Mouse (Mus musculus): ENCODE measurements at regions not wholly inside any gene's neighbourhood (a gene's known extent, or its start where the extent isn't known, plus 50 kb on each side); places are given as distances from the start of the nearest gene placed in this dataset.

DNA sequence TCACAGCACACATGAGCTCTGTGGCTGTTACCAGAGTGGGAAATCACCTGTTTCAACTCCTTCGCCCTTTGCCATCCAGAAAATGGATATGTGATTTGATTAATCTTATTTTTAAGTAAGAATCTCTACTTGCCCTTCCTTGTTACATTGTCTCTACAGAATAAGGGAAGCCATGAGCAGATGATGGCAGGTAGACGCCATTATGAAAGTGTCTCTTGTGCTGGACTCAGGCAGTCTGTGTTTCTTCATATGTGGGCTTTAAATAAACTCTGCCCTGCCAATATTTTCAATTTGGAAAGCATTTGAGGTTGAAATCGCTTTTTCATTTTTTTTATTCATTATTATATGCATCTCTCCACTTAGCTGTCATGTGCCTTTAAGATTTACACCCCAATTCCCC lies 394.6 kb downstream of the Basp1 start:
- ATAC-seq (replicated peaks; ENCODE audit: low FRiP score, low TSS enrichment, poor library complexity, severe bottlenecking), result no peak

DNA sequence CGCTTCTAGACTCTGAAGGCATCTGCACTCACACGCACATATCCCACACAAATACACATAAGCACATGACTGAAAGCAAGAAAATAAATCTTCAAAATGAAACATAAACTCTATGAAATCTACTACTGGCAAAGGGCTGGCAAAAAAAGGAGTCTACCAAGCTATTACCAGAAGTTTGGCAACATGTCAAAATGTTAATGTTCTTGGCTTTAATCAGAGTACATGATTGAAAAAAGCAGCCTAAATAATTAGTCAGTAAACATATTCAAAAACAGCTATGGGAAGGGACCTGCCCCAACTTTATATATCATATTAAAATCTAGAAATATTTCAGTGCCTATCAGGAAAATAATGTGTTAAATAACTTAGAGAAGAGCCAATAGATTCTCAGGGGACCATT lies 405.8 kb downstream of the Basp1 start:
- no peak for ATAC-seq (replicated peaks; ENCODE audit: low FRiP score, low TSS enrichment, poor library complexity, severe bottlenecking)

DNA sequence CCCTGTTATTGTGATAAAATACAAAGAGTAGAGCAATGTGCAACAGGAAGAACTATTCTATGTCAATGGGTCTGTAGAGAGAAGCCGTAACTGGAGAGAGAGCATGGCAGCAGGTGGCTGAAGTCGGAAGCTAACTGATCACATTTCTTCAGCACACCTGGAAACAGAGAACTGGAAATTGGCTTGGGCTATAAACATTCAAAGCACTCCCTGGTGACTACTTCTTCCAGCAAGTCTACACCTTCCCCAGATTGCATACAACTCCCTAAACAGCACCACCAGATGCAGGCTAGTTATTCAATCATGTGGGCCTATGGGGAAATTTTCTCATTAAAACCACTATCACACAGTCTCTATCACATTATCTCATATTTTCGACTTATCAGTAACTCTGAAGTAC lies 413.4 kb downstream of the Basp1 start:
- no peak for ATAC-seq (replicated peaks; ENCODE audit: low FRiP score, low TSS enrichment, poor library complexity, severe bottlenecking)

- ATAC-seq (replicated peaks; ENCODE audit: low FRiP score, low TSS enrichment, poor library complexity, severe bottlenecking), result no peak
Measured at GRCm38 (mm10) chr15:24993325-24993673, 420.3 kb downstream of the Basp1 start.

GRCm38 (mm10) chr15:24992665-24993324 lies 420.8 kb downstream of the Basp1 start:
- ATAC-seq (replicated peaks; ENCODE audit: low FRiP score, low TSS enrichment, poor library complexity, severe bottlenecking), result no peak

DNA sequence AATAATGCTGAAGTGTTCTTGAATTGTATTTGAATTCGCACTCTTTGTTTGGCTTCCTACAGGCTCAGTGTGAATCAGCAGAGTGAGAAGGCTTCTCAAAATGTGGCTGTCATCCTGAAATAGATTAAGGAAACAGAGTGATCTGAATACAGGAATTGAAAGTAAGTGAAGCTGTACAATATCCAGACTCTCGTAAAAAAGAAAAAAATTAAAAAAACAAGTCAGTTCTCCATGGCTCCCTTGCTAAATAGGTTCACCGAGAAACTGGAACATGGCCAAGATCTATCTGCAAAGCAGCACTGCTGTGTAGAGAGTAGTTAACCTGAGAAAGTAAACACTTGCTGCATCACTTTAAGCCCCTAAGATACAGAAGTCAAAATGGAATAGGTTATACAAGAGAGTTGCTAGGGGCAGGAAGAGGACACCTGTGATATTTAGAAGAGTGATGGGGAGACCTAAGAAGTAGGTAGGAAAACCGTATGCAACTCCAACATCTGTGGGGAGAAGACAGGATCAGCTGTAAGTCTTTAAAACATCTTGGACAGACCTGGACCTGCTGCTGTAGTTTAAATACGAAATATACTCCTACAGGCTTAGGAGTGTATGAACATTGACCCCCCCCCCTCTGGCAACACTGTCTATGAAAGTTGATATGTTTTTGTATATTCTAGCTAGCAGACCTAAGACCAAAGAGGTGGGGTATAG lies 423.3 kb downstream of the Basp1 start:
- no peak for ATAC-seq (replicated peaks; ENCODE audit: low FRiP score, low TSS enrichment, poor library complexity, severe bottlenecking)

- no peak for ATAC-seq (replicated peaks; ENCODE audit: low FRiP score, low TSS enrichment, poor library complexity, severe bottlenecking)
Measured at GRCm38 (mm10) chr15:24980841-24981240, 432.7 kb downstream of the Basp1 start.

GRCm38 (mm10) chr15:24972020-24972419 lies 441.5 kb downstream of the Basp1 start:
- ATAC-seq (replicated peaks; ENCODE audit: low FRiP score, low TSS enrichment, poor library complexity, severe bottlenecking), result no peak

DNA sequence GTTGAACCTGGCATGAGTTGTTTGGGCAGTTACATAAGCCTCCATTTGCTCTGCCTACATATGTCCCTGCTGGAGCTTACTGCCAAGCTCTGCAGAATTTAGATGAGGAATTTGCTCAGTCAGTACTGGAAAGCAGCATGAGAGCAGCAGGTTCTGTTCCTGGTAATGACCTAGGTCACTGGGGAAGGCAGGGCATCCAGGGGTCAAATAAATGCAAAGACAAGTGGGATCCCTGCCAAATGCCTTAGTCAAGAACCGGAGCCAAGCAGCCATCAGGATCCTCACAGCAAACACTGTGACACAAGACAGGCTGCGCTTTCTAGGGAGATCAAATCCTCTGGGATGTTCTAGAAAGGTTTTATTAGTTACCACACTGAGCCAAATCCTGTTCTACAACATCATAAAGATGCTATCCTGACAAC lies 444.2 kb downstream of the Basp1 start:
- no peak for ATAC-seq (replicated peaks; ENCODE audit: low FRiP score, low TSS enrichment, poor library complexity, severe bottlenecking)

- no peak for ATAC-seq (replicated peaks; ENCODE audit: low FRiP score, low TSS enrichment, poor library complexity, severe bottlenecking)
Measured at GRCm38 (mm10) chr15:24968636-24969317, 444.8 kb downstream of the Basp1 start.

- ATAC-seq (replicated peaks; ENCODE audit: low FRiP score, low TSS enrichment, poor library complexity, severe bottlenecking), result no peak
Measured at GRCm38 (mm10) chr15:24929742-24930141, 483.8 kb downstream of the Basp1 start.

DNA sequence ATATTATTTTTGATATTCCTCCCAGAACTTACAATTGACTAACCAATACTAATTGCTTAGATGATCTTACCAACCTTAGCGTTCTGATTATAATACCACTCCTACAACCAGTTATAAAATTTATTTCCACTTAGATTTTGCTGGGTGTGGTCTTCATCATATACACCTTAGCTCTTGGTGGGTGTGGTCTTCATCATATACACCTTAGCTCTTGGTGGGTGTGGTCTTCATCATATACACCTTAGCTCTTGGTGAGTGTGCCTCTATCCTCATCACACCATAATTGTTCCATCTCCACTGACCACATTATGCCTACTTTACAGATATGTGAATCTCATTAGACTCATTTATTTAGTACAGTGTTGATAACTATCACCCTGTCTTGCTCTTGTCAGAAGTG lies 501.7 kb downstream of the Basp1 start:
- ATAC-seq (replicated peaks; ENCODE audit: low FRiP score, low TSS enrichment, poor library complexity, severe bottlenecking), result no peak

GRCm38 (mm10) chr15:24911466-24911865 lies 502.1 kb downstream of the Basp1 start:
- no peak for ATAC-seq (replicated peaks; ENCODE audit: low FRiP score, low TSS enrichment, poor library complexity, severe bottlenecking)

DNA sequence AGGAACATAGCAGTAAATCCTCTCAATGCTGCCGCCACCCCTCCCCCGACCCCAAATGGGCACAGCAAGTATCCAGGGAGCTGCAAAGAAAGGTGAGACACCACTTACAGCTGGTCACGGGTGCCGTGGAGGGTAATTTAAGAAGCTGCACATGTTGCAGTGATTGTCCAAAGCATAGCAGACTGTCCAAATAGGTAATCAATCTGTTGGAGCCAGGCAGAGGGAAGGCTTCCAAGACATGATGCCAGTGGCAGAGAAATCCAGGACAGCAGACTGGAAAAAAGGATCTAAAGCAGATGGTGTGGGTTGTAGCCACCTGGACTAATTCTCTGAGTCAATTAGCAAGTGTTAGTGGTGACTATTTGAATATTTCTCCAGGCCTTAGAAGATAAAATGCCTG lies 506.6 kb downstream of the Basp1 start:
- ATAC-seq (replicated peaks; ENCODE audit: low FRiP score, low TSS enrichment, poor library complexity, severe bottlenecking), result no peak

DNA sequence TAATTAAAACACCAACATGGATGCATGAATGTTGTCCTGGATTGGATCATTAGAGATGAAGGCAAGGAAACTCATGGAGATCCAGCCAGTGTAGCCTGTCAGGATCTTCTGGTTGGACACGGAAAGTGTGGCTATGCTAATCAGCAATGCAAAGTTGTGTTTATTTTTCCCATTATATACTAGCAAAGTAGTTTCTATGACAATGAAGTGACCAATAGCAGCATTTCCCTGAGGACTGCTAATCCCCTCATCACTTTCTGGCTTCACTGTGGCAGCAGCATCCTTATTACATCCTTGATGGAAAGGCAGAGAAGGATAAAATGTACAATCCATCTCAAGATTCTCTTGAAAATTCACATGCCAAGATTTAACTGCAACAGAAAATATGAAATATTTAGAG lies 534.7 kb downstream of the Basp1 start:
- ATAC-seq (replicated peaks; ENCODE audit: low FRiP score, low TSS enrichment, poor library complexity, severe bottlenecking), result no peak

DNA sequence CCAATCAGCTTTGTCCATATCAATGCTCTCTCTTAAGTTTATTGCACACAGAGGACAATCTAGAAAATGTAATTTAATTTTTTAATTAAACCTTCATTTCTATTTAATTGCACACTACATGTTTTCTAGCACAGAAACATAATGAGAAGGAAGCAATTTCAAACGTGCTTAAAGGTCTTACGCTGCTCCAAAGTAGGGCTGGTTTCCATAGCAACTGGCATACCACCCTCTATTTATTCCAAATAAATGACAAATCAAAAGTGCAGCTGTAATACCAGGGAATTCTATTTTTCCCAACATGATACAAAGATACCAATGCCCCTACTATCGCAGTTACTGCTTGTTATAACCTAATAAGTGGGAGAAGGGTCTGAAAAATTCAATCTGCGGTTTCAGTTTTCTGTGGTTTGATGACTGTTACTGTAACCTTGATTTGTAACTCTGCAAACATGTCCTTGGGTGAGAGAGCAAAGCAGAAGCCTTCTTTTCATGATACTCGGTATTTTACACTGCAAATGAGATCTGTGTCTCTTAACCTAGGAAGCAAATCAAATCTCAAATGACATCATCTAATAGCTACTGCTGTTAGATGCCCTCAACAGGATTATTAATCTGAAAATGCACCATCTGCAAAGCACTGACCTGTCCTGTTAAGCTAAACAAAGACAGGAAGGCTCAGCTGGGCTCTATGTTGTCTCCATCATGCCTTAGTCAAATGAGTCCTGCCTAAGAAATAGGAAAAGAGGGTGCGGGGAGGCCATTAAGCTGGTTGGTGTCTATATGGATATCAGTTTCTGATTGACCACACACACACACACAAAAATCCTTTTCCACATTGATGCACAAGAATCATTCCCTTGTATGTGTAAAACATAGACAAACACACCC lies 535.6 kb downstream of the Basp1 start:
- no peak for ATAC-seq (replicated peaks; ENCODE audit: low FRiP score, low TSS enrichment, poor library complexity, severe bottlenecking)

DNA sequence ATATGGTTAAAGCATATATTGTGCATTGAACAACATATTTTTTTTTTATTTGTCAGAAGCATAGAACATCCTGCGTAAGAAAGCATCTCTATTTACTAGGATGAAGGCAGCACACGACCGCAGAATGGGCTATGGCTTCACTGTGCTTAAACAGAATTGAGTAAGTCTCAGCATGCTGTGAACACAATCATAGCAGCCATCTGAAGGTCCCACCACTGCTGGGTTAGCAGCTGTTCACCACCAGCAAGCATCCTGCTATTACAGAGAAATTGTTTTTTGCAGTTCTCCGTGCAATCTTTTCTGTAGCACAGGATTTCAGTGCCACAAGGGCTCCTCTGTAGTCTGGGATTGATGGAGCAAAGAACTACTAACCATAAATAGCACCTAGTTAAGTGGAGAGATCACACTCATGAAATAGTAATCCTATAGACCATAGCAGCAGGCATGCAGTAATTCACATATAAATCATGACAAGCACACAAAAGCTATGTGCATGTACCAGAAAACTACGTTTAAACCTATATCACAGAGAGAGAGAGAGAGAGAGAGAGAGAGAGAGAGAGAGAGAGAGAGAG lies 537.3 kb downstream of the Basp1 start:
- ATAC-seq (replicated peaks; ENCODE audit: low FRiP score, low TSS enrichment, poor library complexity, severe bottlenecking), result no peak

- no peak for ATAC-seq (replicated peaks; ENCODE audit: low FRiP score, low TSS enrichment, poor library complexity, severe bottlenecking)
Measured at GRCm38 (mm10) chr15:24840271-24840670, 573.3 kb downstream of the Basp1 start.

GRCm38 (mm10) chr15:24838390-24838789 lies 575.2 kb downstream of the Basp1 start:
- no peak for ATAC-seq (replicated peaks; ENCODE audit: low FRiP score, low TSS enrichment, poor library complexity, severe bottlenecking)

GRCm38 (mm10) chr15:24827881-24828280 lies 585.7 kb downstream of the Basp1 start:
- no peak for ATAC-seq (replicated peaks; ENCODE audit: low FRiP score, low TSS enrichment, poor library complexity, severe bottlenecking)
